Mouse (Mus musculus) right cerebral cortex, postnatal 4 days (tissue): ENCODE measurements around the gene Ccr5.

Source experiments
- DNase-seq: peaks from one replicate; pipeline ENCODE4 v3.0.0-alpha.2; 2022

Ccr5 gene

DNA sequence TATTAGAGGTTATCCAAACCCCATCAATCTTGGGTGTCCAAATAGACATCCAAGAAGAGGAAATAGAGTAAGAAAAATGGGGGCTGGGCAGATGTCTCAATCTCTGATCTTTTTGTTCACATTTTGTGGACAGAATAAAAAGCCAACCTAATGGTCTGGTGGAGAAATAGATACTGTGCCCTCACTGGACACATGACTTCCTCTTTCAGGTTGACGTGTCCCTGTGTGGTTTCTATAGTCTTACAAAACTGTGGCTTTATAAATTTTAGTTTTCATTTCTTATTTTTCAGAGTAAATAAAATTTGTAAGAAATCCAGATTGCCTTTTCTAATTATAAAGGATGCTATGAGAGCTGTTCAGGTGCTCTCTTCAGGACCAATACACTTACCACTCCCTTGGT lies 22.3 kb downstream of the Ccr5 start:
- DNase-seq: no peak

DNA sequence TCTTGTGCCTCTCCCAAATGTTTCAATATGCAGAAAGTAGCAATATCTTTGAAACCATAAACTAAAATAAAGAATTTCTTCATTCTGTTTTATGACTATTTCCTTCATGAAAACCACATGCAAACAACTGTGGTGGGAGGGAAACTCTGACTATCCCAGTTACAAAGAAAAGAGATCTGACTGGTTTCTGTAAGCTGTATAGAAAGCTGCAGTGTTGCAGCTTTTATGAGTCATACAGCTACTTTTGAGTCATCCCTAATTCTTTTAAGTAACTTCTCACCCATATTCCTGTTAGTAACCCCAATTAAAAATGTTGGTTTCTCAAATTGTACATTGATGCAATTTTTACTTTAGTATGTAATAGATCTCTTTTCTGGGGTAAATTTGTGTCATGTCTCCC lies 25.0 kb downstream of the Ccr5 start:
- no peak for DNase-seq
